Mouse (Mus musculus) gastrocnemius, postnatal 10 days (tissue): Measurements from ENCODE around the gene Chuk. TPM values are rescaled to one million over a fixed set of nuclear protein-coding genes. Genes with fewer than 3 reads are reported as not detected.

Experiments used
- DNase-seq: peaks from one replicate; pipeline ENCODE4 v3.0.0; 2021; ENCODE audit warnings: mixed read lengths
- total RNA-seq, 2 experiments: library from RNA; stranded (reverse); gene quantifications; 2 replicates each; pipeline ENCODE4 v1.2.3; 2021

Chuk gene
- total RNA-seq, 2 experiments from 2014 or later = 21.6 TPM

DNA sequence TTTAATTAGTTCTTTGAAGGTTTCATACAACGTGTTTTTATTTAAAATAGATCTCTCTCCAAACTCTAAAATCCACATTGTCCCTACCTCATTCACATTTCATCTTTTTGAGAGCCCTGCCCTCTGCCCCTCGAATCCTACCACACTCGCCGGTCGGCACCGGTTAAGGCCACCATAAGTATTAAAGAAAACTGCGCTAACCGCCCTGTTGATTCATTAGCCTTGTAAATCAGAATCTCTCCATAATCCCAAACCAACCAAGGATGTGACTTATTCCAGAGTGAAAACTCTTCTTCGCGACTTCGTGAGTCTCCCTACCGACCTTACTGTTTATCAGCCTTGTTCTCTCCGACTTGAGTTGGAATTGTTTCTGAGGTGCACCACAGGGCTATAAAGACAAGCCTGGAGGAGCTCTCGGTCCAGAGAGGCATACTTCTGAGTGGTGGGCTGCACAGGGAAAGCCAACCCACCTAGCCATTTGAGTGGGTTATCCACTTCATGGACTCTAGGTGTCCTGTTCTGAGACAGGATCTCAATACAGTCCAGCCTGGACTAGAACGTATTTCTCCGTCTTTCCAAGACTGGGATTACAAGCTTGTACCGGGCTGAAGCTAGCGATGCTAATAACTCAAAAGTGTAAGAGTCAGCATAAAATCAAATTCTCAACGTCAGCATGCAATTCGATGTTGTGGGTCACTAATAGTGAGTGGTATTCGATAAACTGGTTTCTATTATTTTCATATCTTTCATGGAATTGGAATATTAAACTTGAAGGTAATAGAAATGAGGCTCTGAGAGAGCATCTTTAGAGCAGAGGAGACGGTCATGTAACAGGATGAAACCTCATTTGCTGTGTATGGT lies 611 bp upstream of the Chuk start:
- no peak for DNase-seq

GRCm38 (mm10) chr19:44104393-44104792 lies 2.9 kb downstream of the Chuk start:
- DNase-seq = no peak

DNA sequence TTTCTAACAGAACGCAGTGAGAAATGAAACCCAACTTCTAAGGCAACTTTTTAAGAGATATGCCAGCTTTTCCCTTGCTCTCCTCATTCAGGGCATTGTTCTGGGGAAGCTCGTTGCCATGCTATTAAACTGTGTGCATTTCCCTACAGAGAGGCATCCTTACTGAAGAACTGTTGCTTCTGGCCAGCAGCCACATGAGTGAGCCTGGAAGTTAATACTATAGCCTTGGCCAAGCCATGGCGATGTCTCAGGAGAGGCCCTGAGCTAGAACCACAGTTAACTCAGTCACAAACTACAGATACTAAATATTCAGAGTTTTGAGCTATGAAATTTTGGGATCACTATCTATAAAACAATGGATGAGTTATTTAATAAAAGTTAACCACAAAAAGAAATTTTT lies 4.3 kb downstream of the Chuk start:
- DNase-seq = no peak

DNA sequence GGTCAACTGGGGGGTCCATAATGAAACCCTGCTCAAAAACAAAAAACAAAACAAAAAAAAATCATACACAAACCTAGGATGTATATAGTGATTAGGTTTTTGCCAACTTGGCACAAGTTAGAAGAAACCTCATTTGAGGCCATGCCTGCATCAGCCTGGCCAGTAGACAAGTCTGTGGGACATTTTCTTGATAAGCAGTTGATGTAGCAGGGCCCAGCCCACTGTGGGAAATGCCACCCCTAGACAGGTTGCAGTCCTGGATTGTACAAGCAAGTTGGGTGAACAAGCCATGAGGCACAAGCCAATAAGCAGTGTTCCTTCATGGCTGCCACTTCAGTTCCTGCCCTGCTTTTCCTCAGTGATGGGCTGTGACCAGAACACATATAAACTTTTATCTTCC lies 6.4 kb downstream of the Chuk start:
- DNase-seq = no peak

GRCm38 (mm10) chr19:44086278-44086677 lies 21.0 kb downstream of the Chuk start:
- DNase-seq = no peak

- no peak for DNase-seq
These were observed 26.4 kb downstream of the Chuk start for GRCm38 (mm10) chr19:44080920-44081319.

DNA sequence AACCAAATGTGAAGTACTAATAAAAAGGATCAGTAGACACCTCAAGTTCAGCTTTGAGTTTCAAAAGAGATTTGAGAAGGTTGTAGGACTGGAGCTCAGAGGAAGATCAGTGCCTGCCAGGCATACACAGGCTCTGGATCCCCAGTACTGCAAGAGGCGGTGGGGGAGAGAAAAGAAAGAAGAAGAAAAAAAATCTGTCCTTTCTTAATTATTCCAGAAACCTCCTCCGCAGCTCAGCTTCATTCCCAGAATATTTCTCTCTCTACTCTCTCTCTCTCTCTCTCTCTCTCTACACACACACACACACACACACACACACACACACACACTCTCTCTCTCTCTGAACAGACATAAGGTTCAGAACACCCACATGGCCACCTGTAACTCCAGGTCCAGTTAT lies 27.3 kb downstream of the Chuk start:
- no peak for DNase-seq

- DNase-seq = no peak
These were observed 30.3 kb downstream of the Chuk start for GRCm38 (mm10) chr19:44077024-44077423.

DNA sequence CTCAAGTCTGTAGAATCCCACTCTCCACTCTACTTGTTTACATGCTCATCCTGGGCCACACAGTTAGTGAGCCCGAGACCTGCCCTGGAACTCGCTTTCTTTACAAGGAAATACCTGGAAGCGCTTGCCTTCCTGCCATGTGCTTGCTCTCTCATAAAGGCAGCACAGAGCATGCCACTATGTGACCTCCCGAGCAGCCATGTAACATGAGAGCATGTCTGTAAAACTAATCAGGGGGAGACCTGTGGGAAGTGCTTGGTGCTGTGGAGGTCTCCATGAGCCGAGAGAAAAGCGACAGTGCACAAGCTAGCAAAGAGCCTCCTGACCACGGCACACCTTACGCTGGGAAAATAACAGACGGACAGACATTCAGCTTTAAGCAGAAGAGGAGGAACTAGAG lies 30.8 kb downstream of the Chuk start:
- DNase-seq = no peak

DNA sequence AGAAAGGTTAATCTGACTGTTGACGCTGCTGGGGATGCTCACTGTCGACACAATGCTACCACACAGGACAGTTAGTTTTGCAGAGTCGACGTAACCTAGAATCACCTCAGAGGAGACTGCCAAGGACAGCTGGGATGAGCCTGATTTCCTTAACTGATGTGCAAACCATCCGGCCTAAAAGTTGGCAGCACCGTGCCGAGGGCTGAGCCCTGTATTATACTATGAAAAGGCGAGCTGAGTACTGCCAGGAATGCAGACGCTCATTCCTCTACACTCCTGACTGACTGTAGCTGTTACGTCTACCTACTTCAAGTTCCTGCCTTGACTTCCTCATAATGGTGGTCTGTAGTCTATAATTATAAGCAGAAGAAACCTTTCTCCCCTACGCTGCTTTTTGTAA lies 32.3 kb downstream of the Chuk start:
- DNase-seq = no peak

DNA sequence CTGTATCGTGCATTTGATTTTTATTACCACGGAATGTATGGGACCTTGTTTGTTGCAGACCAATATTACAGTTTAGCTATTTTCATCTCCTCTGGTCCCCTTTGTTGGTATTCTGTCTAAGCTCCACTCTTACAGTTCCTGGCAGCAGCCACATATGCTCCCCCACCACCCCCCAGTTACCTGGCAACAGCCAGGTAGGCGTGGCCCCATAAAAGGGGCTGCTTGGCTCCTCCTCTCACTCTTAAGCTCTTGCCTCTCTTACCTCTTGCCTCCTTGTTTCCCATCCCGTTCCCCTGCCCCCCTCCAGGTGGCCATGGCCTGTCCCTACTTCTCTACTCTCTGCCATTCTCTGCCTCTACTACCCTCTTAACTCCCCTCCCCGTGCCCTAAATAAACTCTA lies 36.1 kb downstream of the Chuk start:
- no peak for DNase-seq

DNA sequence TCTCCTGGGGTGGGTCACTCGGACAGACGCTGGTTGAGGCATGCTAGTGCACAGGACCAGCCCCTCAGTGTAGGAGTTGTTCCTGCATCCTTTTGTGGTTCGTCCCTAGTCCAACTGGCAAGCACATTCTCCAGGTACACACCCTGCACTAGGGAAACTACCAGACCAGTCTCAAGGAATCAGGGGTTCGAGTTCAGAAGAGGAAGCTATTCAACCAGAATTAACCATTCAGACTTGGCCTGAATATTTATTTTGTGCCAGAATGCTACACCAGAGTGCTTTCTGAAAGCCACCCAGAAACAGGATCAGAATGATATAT lies 37.4 kb downstream of the Chuk start:
- no peak for DNase-seq

DNA sequence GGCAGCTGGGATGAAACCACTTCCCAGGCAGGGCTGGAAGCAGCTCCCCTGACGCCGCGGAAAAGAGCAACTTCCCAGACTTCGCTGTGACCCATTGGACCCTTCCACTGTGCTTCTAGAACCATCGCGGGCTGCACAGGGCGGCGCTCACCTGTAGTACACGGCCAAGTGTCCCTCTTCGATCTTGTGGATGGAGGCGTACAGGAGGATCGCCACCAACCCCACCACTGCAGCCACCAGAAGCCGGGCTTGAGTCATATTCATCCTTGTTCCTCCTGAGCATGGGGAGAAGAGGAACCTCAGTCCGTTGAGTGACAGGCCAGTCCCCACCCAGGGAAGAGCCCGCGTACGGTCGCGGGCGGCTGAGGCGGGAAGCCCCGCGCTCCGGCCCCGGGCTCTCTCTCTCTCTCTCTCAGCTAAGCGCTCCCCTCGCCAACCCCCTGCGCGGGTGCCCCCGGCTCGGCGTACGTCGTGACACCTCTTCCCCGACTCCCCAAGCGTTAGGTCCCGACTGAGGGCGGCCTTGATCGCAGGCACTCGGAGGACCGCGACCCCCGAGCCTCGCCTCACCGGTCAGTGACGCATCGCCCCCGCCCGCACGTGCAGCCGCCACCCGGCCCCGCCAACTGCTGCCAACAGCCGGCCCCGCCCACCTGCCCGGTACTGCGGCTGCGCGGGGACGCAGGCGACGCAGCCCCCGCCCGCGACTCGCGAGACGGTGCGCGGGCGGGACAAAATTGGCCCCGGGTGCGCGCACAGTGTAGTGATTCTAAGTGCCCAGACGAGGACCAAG lies 38.0 kb downstream of the Chuk start, which contains the start of gene Erlin1:
TSS of gene Erlin1 (minus strand) at position 665 of the 793 bp plus-strand sequence.
- peak; percentile 91 for DNase-seq

- DNase-seq = no peak
These were observed 39.0 kb downstream of the Chuk start for GRCm38 (mm10) chr19:44068232-44068631.

- no peak for DNase-seq
These were observed 39.8 kb downstream of the Chuk start for GRCm38 (mm10) chr19:44067323-44068049.

- DNase-seq = no peak
These were observed 42.5 kb downstream of the Chuk start for GRCm38 (mm10) chr19:44064734-44065133.

- no peak for DNase-seq
These were observed 43.5 kb downstream of the Chuk start for GRCm38 (mm10) chr19:44063773-44064172.

GRCm38 (mm10) chr19:44060226-44060625 lies 47.1 kb downstream of the Chuk start:
- no peak for DNase-seq

GRCm38 (mm10) chr19:44055173-44055826 lies 52.0 kb downstream of the Chuk start:
- no peak for DNase-seq

- DNase-seq = no peak
These were observed 56.9 kb downstream of the Chuk start for GRCm38 (mm10) chr19:44050388-44050787.

DNA sequence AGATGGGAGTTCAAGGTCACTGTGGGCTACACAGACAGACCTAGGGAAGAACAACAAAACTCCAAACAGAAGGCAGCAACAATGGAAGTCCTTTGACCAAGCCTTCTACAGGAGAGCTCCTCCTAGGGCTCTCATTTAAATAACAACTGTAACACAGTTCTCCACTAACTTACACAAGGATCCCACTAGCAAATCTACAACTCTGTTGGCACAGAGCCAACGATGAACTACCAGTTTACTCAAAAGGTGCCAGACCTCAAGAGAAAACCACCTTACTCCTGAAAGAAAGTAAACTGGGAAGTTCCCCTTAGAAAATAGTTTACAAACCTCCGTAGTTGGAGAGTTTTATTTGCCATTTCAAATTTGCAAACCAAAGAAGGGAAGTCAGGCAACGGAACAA lies 58.0 kb downstream of the Chuk start:
- no peak for DNase-seq

- DNase-seq = no peak
These were observed 61.4 kb downstream of the Chuk start for GRCm38 (mm10) chr19:44045847-44046246.
